Mouse (Mus musculus): ENCODE data around the gene Zfp74. TPM values are rescaled to one million over a fixed set of nuclear protein-coding genes. Genes with fewer than 3 reads are reported as not detected.

Zfp74 gene
- polyA plus RNA-seq, 1 experiment from 2014 or later = 10.1 TPM

DNA sequence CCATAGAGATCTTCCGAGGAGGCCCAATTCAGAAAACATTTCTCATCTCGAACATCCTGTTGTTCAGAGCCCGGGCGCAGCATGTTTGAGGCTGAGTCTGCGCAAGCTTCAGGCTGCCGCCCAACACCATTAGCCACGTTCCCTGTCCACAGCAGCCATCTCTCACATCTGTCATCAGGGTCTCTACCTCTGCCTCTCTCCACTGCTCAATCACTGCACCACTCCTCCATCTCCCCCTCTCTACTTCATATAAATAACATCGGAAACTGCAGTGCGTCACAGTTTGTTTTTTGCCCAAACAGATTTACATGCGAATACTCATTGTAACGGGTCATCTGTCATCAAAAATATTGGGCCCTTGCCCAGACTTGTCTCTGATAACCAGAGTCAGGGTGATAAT, 12.9 kb downstream of the Zfp74 start:
- Histone ChIP-seq H3K36me3 (peaks cover 61% of the 10 kb centered on the region), H3K27ac (no peak overlapping the region), H3K9me3 (no peaks in the 10 kb centered on the region), H3K4me3 (no peak overlapping the region), H3K27me3 (ENCODE audit: insufficient read depth, poor library complexity, severe bottlenecking) (no peaks in the 10 kb centered on the region), H3K4me1 (replicated peaks) (no peaks in the 10 kb centered on the region)
- DNase-seq (ENCODE audit: low spot score) = no peak
- WGBS = 94% methylated on average over 11 of the region's 11 CpGs

DNA sequence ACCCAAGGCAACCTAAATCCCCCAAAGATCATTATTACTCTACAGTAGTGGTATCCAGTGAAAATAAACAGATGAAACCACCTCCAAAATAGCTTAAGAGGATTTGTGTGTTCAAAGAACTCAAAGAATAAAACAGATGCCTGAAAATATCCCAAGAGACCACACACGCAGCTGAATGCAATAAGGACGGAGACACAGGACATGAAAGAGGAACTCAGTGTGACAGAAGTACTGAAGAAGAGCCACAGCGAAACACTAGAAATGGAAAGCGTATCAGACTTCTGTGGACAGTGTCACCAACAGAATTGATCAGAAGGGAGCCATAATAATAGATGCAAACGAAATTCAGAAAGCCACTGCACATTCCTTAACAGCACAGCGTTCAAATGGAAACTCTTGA, 15.0 kb downstream of the Zfp74 start:
- H3K27me3 ChIP-seq (ENCODE audit: insufficient read depth, poor library complexity, severe bottlenecking) = no peaks in the 10 kb centered on the region
- WGBS = 90% methylated on average over 6 of the region's 6 CpGs
- DNase-seq (ENCODE audit: low spot score) = no peak

DNA sequence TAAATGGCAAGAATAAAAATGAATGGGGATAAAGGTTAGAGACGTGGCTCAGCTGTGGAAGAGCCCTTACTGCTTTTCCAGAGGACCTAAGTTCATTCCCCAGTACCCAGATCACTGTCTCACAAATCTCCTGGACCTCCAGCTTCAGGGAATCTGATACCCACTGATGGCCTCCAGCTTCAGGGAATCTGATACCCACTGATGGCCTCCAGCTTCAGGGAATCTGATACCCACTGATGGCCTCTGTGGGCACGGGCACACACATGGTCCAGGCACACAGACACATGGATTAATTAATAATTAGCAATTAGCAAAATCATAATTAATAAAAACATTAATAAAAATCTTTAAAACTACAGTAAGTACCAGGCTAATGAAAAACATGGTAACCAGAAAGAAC, 31.1 kb downstream of the Zfp74 start:
- no peak overlapping the region for H3K27ac ChIP-seq
- peaks cover 3% of the 10 kb centered on the region; the same call in 1 of the 2 replicates for H3K4me1 ChIP-seq (replicated peaks)
- DNase-seq (ENCODE audit: low spot score) = no peak
- 60% methylated on average over 2 of the region's 2 CpGs for WGBS
- no peaks in the 10 kb centered on the region for H3K9me3 ChIP-seq
- no peak overlapping the region for H3K4me3 ChIP-seq
- no peaks in the 10 kb centered on the region for H3K36me3 ChIP-seq
- H3K27me3 ChIP-seq (ENCODE audit: insufficient read depth, poor library complexity, severe bottlenecking) = no peaks in the 10 kb centered on the region

More for the DNA sequence above, 15.0 kb downstream of the Zfp74 start:
- no peaks in the 10 kb centered on the region for H3K4me1 ChIP-seq (replicated peaks)
- H3K4me3 ChIP-seq = no peak overlapping the region
- H3K27ac ChIP-seq = no peak overlapping the region
- no peaks in the 10 kb centered on the region for H3K9me3 ChIP-seq
- peaks cover 78% of the 10 kb centered on the region for H3K36me3 ChIP-seq

DNA sequence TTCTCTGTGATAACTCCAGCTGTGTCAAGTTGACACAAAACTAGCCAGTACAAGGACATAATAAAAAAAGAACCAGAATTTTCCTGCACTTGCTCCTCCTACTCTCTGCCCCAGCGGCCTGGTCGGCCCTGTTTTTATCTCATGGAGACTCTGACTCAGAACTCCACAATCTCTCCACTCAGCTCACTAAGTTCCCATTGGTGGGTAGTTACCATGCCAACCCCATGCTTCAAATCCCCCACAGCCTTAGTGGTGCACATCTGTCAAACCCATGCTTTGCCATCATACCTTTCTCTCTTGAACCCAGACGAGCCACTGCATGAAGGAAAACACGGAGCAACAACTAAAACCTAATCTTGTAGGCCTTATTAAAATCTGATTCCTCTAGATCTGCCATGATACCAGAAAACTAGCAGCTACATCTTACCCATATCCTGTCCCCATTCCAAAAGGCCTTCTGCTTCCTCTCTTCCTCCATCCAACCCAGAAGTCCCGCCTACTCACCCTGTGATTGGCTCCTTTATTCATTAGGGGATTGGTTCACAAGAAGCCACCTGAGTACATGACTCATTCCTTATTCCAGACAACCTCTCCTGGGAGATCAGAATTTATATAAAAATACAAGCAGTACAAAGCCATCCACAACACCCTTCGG, 32.3 kb downstream of the Zfp74 start:
- H3K4me1 ChIP-seq (replicated peaks) = peaks cover 8% of the 10 kb centered on the region; the same call in 1 of the 2 replicates
- WGBS = 89% methylated on average over 6 of the region's 6 CpGs
- H3K9me3 ChIP-seq = no peaks in the 10 kb centered on the region
- no peak overlapping the region for H3K27ac ChIP-seq
- no peak for DNase-seq (ENCODE audit: low spot score)
- H3K36me3 ChIP-seq = peaks cover 11% of the 10 kb centered on the region
- no peak overlapping the region for H3K4me3 ChIP-seq
- H3K27me3 ChIP-seq (ENCODE audit: insufficient read depth, poor library complexity, severe bottlenecking) = no peaks in the 10 kb centered on the region

DNA sequence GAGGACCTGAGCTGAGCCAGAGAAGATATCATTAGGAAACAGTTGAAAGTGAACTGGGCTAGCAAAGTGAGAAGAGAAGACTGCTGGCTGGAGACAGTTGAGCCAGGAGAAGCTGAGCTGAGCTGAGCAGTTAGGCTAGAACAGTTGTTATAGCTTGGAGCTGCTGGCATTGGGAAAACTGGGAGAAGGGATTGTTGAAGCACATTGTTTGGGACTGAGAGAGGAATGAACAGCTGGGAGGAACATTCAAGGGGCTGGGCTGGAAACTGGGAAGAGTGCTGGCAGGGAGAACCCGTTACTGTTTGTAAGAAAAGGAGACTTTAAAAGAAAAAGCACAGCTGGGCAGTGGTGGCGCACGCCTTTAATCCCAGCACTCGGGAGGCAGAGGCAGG, 35.8 kb downstream of the Zfp74 start:
- peaks cover 46% of the 10 kb centered on the region for H3K36me3 ChIP-seq
- no peaks in the 10 kb centered on the region for H3K27me3 ChIP-seq (ENCODE audit: insufficient read depth, poor library complexity, severe bottlenecking)
- peaks cover 8% of the 10 kb centered on the region; the same call in 1 of the 2 replicates for H3K4me1 ChIP-seq (replicated peaks)
- no peak overlapping the region for H3K27ac ChIP-seq
- WGBS = 90% methylated on average over 4 of the region's 4 CpGs
- DNase-seq (ENCODE audit: low spot score) = no peak
- peaks cover 12% of the 10 kb centered on the region; the same call in 1 of the 2 replicates for H3K9me3 ChIP-seq
- no peak overlapping the region for H3K4me3 ChIP-seq

DNA sequence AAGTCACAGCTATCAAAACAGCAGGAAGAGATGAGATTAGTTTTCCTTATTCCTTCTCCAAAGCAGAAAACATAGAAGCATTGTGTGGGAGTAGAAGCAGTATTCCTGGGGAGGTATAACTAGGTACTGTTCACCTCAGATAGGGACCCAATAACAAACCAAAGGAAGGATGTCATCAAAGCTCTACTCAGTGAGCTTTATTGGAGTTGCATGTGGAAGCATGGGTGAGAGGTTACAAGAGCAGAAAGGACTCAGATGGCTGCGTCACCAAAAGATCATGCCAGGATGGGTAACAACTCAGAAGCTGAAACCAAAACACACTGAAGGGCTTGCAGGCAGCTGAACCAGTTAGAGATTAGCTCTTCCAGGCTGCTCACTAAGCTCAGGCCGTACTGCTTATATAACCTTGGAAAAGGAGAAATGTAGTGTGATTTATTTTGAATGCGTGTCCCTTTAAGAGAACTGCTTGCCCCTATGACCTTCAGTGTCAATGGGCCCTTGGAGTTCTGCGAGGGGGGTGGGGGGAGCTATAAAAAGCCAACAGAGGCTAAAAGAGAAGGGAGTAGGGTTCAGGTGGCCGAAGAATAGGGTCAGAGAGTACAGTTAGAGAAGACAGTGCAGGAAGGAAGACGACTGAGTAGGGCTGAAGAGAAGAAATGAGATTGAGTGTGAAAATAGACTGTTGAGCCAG, 36.4 kb downstream of the Zfp74 start:
- Histone ChIP-seq H3K4me1 (replicated peaks) (peaks cover 8% of the 10 kb centered on the region; the same call in 1 of the 2 replicates), H3K9me3 (peaks cover 12% of the 10 kb centered on the region; the same call in 1 of the 2 replicates), H3K27ac (no peak overlapping the region), H3K27me3 (ENCODE audit: insufficient read depth, poor library complexity, severe bottlenecking) (no peaks in the 10 kb centered on the region), H3K4me3 (no peak overlapping the region), H3K36me3 (peaks cover 51% of the 10 kb centered on the region)
- 56% methylated on average over 6 of the region's 6 CpGs for WGBS
- no peak for DNase-seq (ENCODE audit: low spot score)

DNA sequence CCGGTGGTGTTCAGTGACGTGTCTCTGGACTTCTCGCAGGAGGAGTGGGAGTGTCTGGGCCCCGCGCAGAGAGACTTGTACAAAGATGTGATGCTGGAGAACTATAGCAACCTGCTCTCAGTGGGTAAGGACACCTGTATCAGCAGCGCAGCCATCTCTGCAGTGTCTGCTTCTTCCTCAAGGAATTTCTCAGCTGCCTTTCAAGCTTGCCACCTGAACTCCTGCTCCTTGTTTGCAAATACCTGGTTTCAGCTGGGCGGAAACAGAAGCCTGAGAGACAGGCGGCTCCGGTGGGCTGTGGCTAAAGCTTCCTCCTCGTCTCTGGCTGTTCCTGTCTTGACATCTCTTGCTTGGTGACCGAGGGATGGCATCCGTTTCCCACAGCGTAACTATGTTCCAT, 41.7 kb downstream of the Zfp74 start:
- Histone ChIP-seq H3K4me3 (no peak overlapping the region), H3K4me1 (replicated peaks) (peaks cover 18% of the 10 kb centered on the region), H3K36me3 (peaks cover 71% of the 10 kb centered on the region), H3K27me3 (ENCODE audit: insufficient read depth, poor library complexity, severe bottlenecking) (no peaks in the 10 kb centered on the region), H3K27ac (no peak overlapping the region), H3K9me3 (peaks cover 12% of the 10 kb centered on the region; the same call in 1 of the 2 replicates)
- no peak for DNase-seq (ENCODE audit: low spot score)
- 94% methylated on average over 13 of the region's 13 CpGs for WGBS

DNA sequence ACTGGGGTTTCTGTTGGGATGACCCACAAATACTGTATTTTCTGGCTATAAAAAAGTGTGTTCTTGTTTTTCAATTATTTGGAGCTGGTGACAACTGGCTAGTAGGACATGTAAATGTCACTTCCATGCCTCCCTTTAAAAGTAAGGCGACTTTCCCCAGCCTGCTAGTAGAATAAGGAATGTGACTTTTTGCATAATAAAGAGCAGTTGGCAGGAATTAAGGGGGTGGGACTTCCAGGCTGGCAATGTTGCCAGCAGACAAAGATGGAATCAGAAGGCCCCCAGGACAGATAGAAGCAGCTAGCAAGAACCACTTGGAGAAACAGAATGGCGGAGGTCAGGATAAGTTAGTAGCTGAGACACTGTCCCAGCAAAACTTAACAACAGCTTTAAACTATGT, 43.6 kb downstream of the Zfp74 start:
- WGBS = 69% methylated on average over 2 of the region's 2 CpGs
- no peaks in the 10 kb centered on the region for H3K27me3 ChIP-seq (ENCODE audit: insufficient read depth, poor library complexity, severe bottlenecking)
- H3K4me1 ChIP-seq (replicated peaks) = peaks cover 21% of the 10 kb centered on the region
- H3K36me3 ChIP-seq = peaks cover 52% of the 10 kb centered on the region
- no peak overlapping the region for H3K27ac ChIP-seq
- H3K9me3 ChIP-seq = peaks cover 8% of the 10 kb centered on the region; the same call in 1 of the 2 replicates
- no peak for DNase-seq (ENCODE audit: low spot score)
- H3K4me3 ChIP-seq = 0 out of 2 replicates have a peak overlapping the region, but pooled peaks have one; percentile 68

DNA sequence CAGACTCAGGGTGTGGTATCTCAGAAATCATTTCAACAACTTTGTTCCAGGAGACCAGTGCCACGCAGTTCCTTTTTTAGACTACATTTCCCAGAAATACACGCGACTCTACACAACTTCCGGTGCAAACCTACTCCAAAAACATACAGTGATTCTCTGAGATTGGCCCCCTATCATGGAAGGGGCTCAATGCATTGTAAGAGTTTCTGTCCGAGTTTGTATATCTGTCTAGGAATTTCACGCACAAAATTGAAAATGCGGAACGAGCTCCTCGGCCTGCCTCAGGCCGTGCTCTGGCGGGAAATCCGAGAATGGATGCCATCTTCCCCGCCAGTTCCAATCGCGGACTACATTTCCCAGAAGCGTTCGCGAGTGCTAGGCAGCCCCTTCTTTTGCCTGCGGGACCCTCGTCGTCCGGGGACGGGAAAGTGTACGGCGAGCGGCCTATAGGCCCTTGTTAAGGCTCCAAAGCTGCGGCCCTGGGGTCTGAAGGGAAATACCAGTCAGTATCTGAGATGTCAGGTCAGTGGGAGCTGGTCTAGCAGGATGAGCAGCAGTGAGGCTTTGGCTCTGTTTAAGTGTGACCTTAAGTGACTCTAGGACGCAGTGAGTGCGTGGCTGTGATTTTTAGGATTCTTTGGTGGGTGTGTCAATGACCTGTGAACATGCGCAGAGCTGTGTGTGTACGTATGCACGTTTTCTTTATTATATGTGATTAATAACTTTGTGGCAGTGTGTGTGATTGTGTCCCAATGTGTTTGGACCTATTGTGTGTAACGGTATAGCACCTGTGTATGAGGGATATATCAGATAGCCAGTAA, 45.5 kb downstream of the Zfp74 start, which contains the start of gene Zfp383:
TSS of gene Zfp383 (plus strand) at position 94 of the 821 bp plus-strand sequence.
- peaks cover 39% of the 10 kb centered on the region for H3K36me3 ChIP-seq
- no peaks in the 10 kb centered on the region for H3K27me3 ChIP-seq (ENCODE audit: insufficient read depth, poor library complexity, severe bottlenecking)
- peak; percentile 90 for DNase-seq (ENCODE audit: low spot score)
- peaks cover 21% of the 10 kb centered on the region for H3K4me1 ChIP-seq (replicated peaks)
- H3K4me3 ChIP-seq = peak within 1 kb of the TSS; percentile 68
- H3K27ac ChIP-seq = peak within 1 kb of the TSS; percentile 96
- H3K9me3 ChIP-seq = no peaks in the 10 kb centered on the region
- under 1% methylated on average over 33 of the region's 33 CpGs for WGBS

DNA sequence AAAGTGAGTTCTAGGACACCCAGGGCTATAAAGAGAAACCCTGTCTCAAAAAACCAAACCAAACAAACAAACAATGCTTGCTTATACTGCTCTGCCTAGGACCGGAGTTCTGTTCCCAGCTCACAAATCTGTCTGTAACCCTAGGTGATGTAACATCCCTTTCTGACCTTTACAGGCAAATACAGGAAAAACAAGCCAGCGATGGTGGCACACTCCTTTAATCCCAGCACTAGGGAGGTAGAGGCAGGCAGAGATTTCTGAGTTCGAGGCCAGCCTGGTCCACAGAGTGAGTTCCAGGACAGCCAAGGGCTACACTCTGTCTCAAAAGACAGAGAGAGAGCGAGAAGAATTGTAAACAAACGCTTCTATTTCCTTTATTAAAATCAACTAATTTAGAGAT, 46.7 kb downstream of the Zfp74 start:
- no peaks in the 10 kb centered on the region for H3K27me3 ChIP-seq (ENCODE audit: insufficient read depth, poor library complexity, severe bottlenecking)
- 91% methylated on average over 5 of the region's 5 CpGs for WGBS
- no peaks in the 10 kb centered on the region for H3K9me3 ChIP-seq
- H3K4me3 ChIP-seq = peak overlapping the region; percentile 67
- H3K36me3 ChIP-seq = peaks cover 37% of the 10 kb centered on the region
- no peak for DNase-seq (ENCODE audit: low spot score)
- H3K27ac ChIP-seq = peak overlapping the region; percentile 96
- H3K4me1 ChIP-seq (replicated peaks) = peaks cover 21% of the 10 kb centered on the region

DNA sequence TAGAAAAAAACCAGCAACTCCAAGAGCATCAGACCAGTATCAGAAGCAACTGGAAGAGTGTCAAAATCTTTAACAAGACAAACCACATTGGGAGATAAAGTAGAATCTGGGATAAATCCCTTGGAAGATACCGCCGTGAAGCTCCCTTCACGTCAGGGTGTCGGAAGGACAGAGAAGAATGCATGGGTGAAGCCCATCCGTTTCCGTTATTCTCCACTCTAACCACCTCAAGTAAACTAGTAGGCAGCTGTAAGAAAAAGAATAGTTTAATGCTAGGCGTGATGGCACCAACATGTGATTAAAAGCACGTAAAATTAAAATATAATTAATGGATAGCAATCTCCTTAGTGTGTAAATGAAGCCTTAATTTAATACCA, 47.2 kb downstream of the Zfp74 start:
- Histone ChIP-seq H3K4me1 (replicated peaks) (peaks cover 21% of the 10 kb centered on the region), H3K9me3 (no peaks in the 10 kb centered on the region), H3K36me3 (peaks cover 36% of the 10 kb centered on the region), H3K27me3 (ENCODE audit: insufficient read depth, poor library complexity, severe bottlenecking) (no peaks in the 10 kb centered on the region), H3K4me3 (peak overlapping the region; percentile 67), H3K27ac (peak overlapping the region; percentile 96)
- no peak for DNase-seq (ENCODE audit: low spot score)
- WGBS = 29% methylated on average over 8 of the region's 8 CpGs

DNA sequence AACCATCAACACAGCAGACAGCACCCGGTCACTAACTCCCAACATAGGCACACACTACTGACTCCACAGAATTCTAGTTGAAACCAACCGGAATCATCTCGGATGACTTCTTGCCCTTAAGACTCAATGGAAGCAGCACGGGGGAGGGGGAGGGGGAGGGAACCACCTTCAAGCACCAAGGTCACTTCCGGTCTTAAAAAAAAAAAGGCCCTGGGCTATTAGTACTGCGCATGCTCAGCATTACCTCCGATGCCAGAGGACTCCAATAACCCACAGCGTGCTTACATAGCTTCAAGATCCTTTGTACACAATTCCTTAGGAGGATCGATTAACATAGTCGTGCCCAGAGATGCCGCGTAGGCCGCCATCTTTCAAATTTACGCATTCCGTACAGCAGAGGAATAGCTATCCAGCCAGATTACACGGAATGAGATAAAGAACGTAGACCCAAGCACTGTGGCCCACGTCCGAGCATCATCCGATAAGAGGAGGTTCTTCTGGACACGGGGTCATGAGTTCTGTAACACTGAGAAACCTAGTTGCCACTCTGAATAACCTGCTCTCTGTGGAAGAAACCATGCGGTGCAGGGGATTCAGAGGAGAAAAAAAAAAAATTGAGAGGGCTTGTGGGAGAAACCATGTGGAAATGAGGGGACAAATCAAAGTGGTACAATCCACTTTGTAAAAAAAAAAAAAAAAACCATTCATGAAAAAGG, 47.8 kb downstream of the Zfp74 start, which contains the start of gene Zfp27:
TSS of gene Zfp27 (minus strand) at position 607 of the 716 bp plus-strand sequence.
- peak; percentile 87 for DNase-seq (ENCODE audit: low spot score)
- WGBS = under 1% methylated on average over 22 of the region's 22 CpGs
- Histone ChIP-seq H3K9me3 (no peaks in the 10 kb centered on the region), H3K27me3 (ENCODE audit: insufficient read depth, poor library complexity, severe bottlenecking) (no peaks in the 10 kb centered on the region), H3K4me1 (replicated peaks) (peaks cover 21% of the 10 kb centered on the region), H3K27ac (peak within 1 kb of the TSS; percentile 96), H3K36me3 (peaks cover 36% of the 10 kb centered on the region), H3K4me3 (peak within 1 kb of the TSS; percentile 67)
